Mouse (Mus musculus): ENCODE results near the gene Cstad.

The Cstad gene

GRCm38 (mm10) chr2:30588985-30589511 is 5.8 kb upstream of the Cstad start:
- TF ChIP-seq GATA4 (IDR thresholded peaks at IDR 0.05; ENCODE audit: insufficient replicate concordance, low read length): no peak

- no peak for TF ChIP-seq GATA4 (IDR thresholded peaks at IDR 0.05; ENCODE audit: insufficient replicate concordance, low read length)
Observed at GRCm38 (mm10) chr2:30589781-30590180, 5.1 kb upstream of the Cstad start.

GRCm38 (mm10) chr2:30590909-30591308 is 3.9 kb upstream of the Cstad start:
- TF ChIP-seq GATA4 (IDR thresholded peaks at IDR 0.05; ENCODE audit: insufficient replicate concordance, low read length): no peak

- TF ChIP-seq GATA4 (IDR thresholded peaks at IDR 0.05; ENCODE audit: insufficient replicate concordance, low read length): no peak
Observed at GRCm38 (mm10) chr2:30592391-30592790, 2.4 kb upstream of the Cstad start.

GRCm38 (mm10) chr2:30592951-30593350 is 1.9 kb upstream of the Cstad start:
- TF ChIP-seq GATA4 (IDR thresholded peaks at IDR 0.05; ENCODE audit: insufficient replicate concordance, low read length): no peak

GRCm38 (mm10) chr2:30593636-30594310 is 1.1 kb upstream of the Cstad start:
- no peak for TF ChIP-seq GATA4 (IDR thresholded peaks at IDR 0.05; ENCODE audit: insufficient replicate concordance, low read length)

GRCm38 (mm10) chr2:30595796-30596195 is 956 bp downstream of the Cstad start:
- no peak for TF ChIP-seq GATA4 (IDR thresholded peaks at IDR 0.05; ENCODE audit: insufficient replicate concordance, low read length)

- no peak for TF ChIP-seq GATA4 (IDR thresholded peaks at IDR 0.05; ENCODE audit: insufficient replicate concordance, low read length)
Observed at GRCm38 (mm10) chr2:30599621-30600020, 4.8 kb downstream of the Cstad start.

GRCm38 (mm10) chr2:30600291-30600690 is 5.5 kb downstream of the Cstad start:
- no peak for TF ChIP-seq GATA4 (IDR thresholded peaks at IDR 0.05; ENCODE audit: insufficient replicate concordance, low read length)

- TF ChIP-seq GATA4 (IDR thresholded peaks at IDR 0.05; ENCODE audit: insufficient replicate concordance, low read length): peak; percentile 39; the same call in 1 of the 2 replicates
Observed at GRCm38 (mm10) chr2:30600965-30601841, 6.4 kb downstream of the Cstad start.

- TF ChIP-seq GATA4 (IDR thresholded peaks at IDR 0.05; ENCODE audit: insufficient replicate concordance, low read length): no peak
Observed at GRCm38 (mm10) chr2:30602451-30602850, 7.6 kb downstream of the Cstad start.

GRCm38 (mm10) chr2:30603731-30604130 is 8.9 kb downstream of the Cstad start:
- TF ChIP-seq GATA4 (IDR thresholded peaks at IDR 0.05; ENCODE audit: insufficient replicate concordance, low read length): no peak

- TF ChIP-seq GATA4 (IDR thresholded peaks at IDR 0.05; ENCODE audit: insufficient replicate concordance, low read length): no peak
Observed at GRCm38 (mm10) chr2:30604880-30605761, 10.3 kb downstream of the Cstad start.

GRCm38 (mm10) chr2:30605762-30606051 is 10.9 kb downstream of the Cstad start:
- TF ChIP-seq GATA4 (IDR thresholded peaks at IDR 0.05; ENCODE audit: insufficient replicate concordance, low read length): no peak

- no peak for TF ChIP-seq GATA4 (IDR thresholded peaks at IDR 0.05; ENCODE audit: insufficient replicate concordance, low read length)
Observed at GRCm38 (mm10) chr2:30606621-30607052, 11.8 kb downstream of the Cstad start.

All from liver, adult (tissue).